Mouse (Mus musculus) megakaryocyte, embryonic 14.5 days (primary cell): ENCODE measurements at regions not wholly inside any gene's neighbourhood (a gene's known extent, or its start where the extent isn't known, plus 50 kb on each side); places are given as distances from the start of the nearest gene placed in this dataset.

Experiments
- FLI1 ChIP-seq: IDR thresholded peaks from 2 replicates; pipeline ENCODE4 v1.6.1; 2012; ENCODE audit warnings: low read length, inconsistent platforms, mixed read lengths
- GATA1 ChIP-seq: IDR thresholded peaks from 3 replicates; pipeline ENCODE4 v1.6.1; 2012; ENCODE audit warnings: mixed read lengths, low read length, inconsistent platforms, borderline replicate concordance

GRCm38 (mm10) chr4:53246083-53246747 lies 86.5 kb upstream of the Abca1 start:
- TF ChIP-seq GATA1 (no peak), FLI1 (no peak)
